Mouse (Mus musculus) heart, embryonic 14.5 days (tissue): ENCODE measurements at regions not wholly inside any gene's neighbourhood (a gene's known extent, or its start where the extent isn't known, plus 50 kb on each side); places are given as distances from the start of the nearest gene placed in this dataset.

ENCODE experiments used
- ATAC-seq: fragments of 200-750 bp; cut with Nextera tagmentation; 2 replicates; pipeline ENCODE4 v1.8.0; 2017; ENCODE audit warnings: low read depth, moderate TSS enrichment; ENCODE audit not compliant: insufficient number of reproducible peaks, insufficient read depth, low FRiP score
- H3K27ac ChIP-seq, 2 experiments: fragments of 200-500 bp in 1 of 2; fragments of 300-500 bp in 1 of 2; sonication (generic) in 1 of 2; replicated peaks in 1 of 2; 2 replicates each; pipeline ENCODE4 v1.5.1; 2012 to 2014; ENCODE audit warnings: low read depth in 2 of 2, low read length in 2 of 2, control low read depth in 1 of 2, mild to moderate bottlenecking in 1 of 2, mixed read lengths in 1 of 2; ENCODE audit not compliant: control insufficient read depth in 1 of 2, insufficient read depth in 1 of 2
- H3K27me3 ChIP-seq: fragments of 300-500 bp; sonication (generic); 2 replicates; pipeline ENCODE4 v1.6.1; 2014; ENCODE audit warnings: mild to moderate bottlenecking, low read length, control low read depth; ENCODE audit not compliant: control insufficient read depth, insufficient read depth
- H3K36me3 ChIP-seq: fragments of 300-500 bp; sonication (generic); 2 replicates; pipeline ENCODE4 v1.6.1; 2014; ENCODE audit warnings: mild to moderate bottlenecking, control low read depth, low read length, mixed read lengths; ENCODE audit not compliant: control insufficient read depth, insufficient read depth
- H3K4me1 ChIP-seq, 2 experiments: fragments of 200-500 bp in 1 of 2; fragments of 300-500 bp in 1 of 2; sonication (generic) in 1 of 2; 2 replicates each; pipeline ENCODE4 v1.6.1; 2012 to 2014; ENCODE audit warnings: low read length in 2 of 2, control low read depth in 1 of 2, mixed read lengths in 1 of 2; ENCODE audit not compliant: control insufficient read depth in 2 of 2, insufficient read depth in 2 of 2
- H3K4me2 ChIP-seq: fragments of 300-500 bp; sonication (generic); 2 replicates; pipeline ENCODE4 v1.6.1; 2014; ENCODE audit warnings: mild to moderate bottlenecking, low read length
- H3K4me3 ChIP-seq, 2 experiments: fragments of 200-500 bp in 1 of 2; fragments of 300-500 bp in 1 of 2; sonication (generic) in 1 of 2; 2 replicates each; pipeline ENCODE4 v1.5.1; 2012 to 2014; ENCODE audit warnings: low read length in 2 of 2, mild to moderate bottlenecking in 2 of 2, control low read depth in 1 of 2, low read depth in 1 of 2, moderate library complexity in 1 of 2; ENCODE audit not compliant: control insufficient read depth in 1 of 2, insufficient read depth in 1 of 2
- H3K9ac ChIP-seq: fragments of 300-500 bp; sonication (generic); 2 replicates; pipeline ENCODE4 v1.6.1; 2014; ENCODE audit warnings: mild to moderate bottlenecking, low read length
- H3K9me3 ChIP-seq: fragments of 300-500 bp; sonication (generic); 2 replicates; pipeline ENCODE4 v1.6.1; 2016; ENCODE audit warnings: low read length, control low read depth; ENCODE audit not compliant: control insufficient read depth
- WGBS: fragments of 180-500 bp; shearing (Covaris S2); extraction: QIAGEN DNeasy Blood & Tissue Kit; methylation state at CpG from one replicate; pipeline ENCODE4 v1.1.7; 2014; 5-methylcytosine and 5-hydroxymethylcytosine counted together

GRCm38 (mm10) chr6:88964071-88964470, 62.0 kb downstream of the Tpra1 start:
- Histone ChIP-seq H3K36me3 (no peaks in the 10 kb centered on the region), H3K27me3 (no peaks in the 10 kb centered on the region), H3K9me3 (no peaks in the 10 kb centered on the region), H3K27ac (no peak overlapping the region), H3K4me2 (no peak overlapping the region), H3K4me3 (no peak overlapping the region), H3K4me1 (peaks cover 17 to 27% of the 10 kb centered on the region in 2 experiments), H3K9ac (no peak overlapping the region)
- ATAC-seq = no peak
- WGBS = 78% methylated on average over 7 of the region's 7 CpGs

- 77% methylated on average over 6 of the region's 6 CpGs for WGBS
- H3K4me2 ChIP-seq = no peak overlapping the region
- no peaks in the 10 kb centered on the region for H3K27me3 ChIP-seq
- no peaks in the 10 kb centered on the region for H3K36me3 ChIP-seq
- no peaks in the 10 kb centered on the region for H3K9me3 ChIP-seq
- ATAC-seq = no peak
- no peak overlapping the region for H3K4me3 ChIP-seq
- peaks cover 15 to 20% of the 10 kb centered on the region in 2 experiments for H3K4me1 ChIP-seq
- no peak overlapping the region for H3K27ac ChIP-seq
- no peak overlapping the region for H3K9ac ChIP-seq
These were observed 62.9 kb downstream of the Tpra1 start for GRCm38 (mm10) chr6:88964911-88965310.

- H3K27ac ChIP-seq = no peak overlapping the region
- WGBS = 70% methylated on average over 19 of the region's 19 CpGs
- no peak for ATAC-seq
These were observed 63.5 kb downstream of the Tpra1 start for GRCm38 (mm10) chr6:88965361-88966226.

GRCm38 (mm10) chr6:88966501-88966900, 64.5 kb downstream of the Tpra1 start:
- Histone ChIP-seq H3K4me3 (no peak overlapping the region), H3K36me3 (no peaks in the 10 kb centered on the region), H3K4me2 (no peak overlapping the region), H3K9ac (no peak overlapping the region), H3K9me3 (no peaks in the 10 kb centered on the region), H3K27me3 (no peaks in the 10 kb centered on the region), H3K4me1 (peaks cover 2 to 4% of the 10 kb centered on the region in 2 experiments), H3K27ac (no peak overlapping the region)
- 51% methylated on average over 4 of the region's 4 CpGs for WGBS
- ATAC-seq = no peak

More at GRCm38 (mm10) chr6:88965361-88966226, 63.5 kb downstream of the Tpra1 start:
- no peaks in the 10 kb centered on the region for H3K36me3 ChIP-seq
- no peak overlapping the region for H3K9ac ChIP-seq
- peaks cover 10 to 13% of the 10 kb centered on the region in 2 experiments for H3K4me1 ChIP-seq
- no peak overlapping the region for H3K4me3 ChIP-seq
- H3K27me3 ChIP-seq = no peaks in the 10 kb centered on the region
- H3K4me2 ChIP-seq = no peak overlapping the region
- H3K9me3 ChIP-seq = no peaks in the 10 kb centered on the region

GRCm38 (mm10) chr6:88968842-88969241, 66.8 kb downstream of the Tpra1 start:
- ATAC-seq = no peak
- H3K9ac ChIP-seq = no peak overlapping the region
- H3K4me2 ChIP-seq = no peak overlapping the region
- H3K27ac ChIP-seq = no peak overlapping the region
- H3K9me3 ChIP-seq = no peaks in the 10 kb centered on the region
- WGBS = 53% methylated on average over 4 of the region's 4 CpGs
- no peak overlapping the region for H3K4me3 ChIP-seq
- no peaks in the 10 kb centered on the region for H3K27me3 ChIP-seq
- H3K36me3 ChIP-seq = no peaks in the 10 kb centered on the region
- H3K4me1 ChIP-seq = peaks cover 0 to 2% of the 10 kb centered on the region in 2 experiments; a peak in 2 of 4 replicates

- Histone ChIP-seq H3K27ac (no peak overlapping the region), H3K9ac (no peak overlapping the region), H3K9me3 (no peaks in the 10 kb centered on the region), H3K36me3 (no peaks in the 10 kb centered on the region), H3K4me2 (no peak overlapping the region), H3K4me1 (peaks cover 0 to 5% of the 10 kb centered on the region in 2 experiments; a peak in 2 of 4 replicates), H3K4me3 (no peak overlapping the region), H3K27me3 (peaks cover 8% of the 10 kb centered on the region)
- ATAC-seq = no peak
- WGBS = 37% methylated on average over 9 of the region's 9 CpGs
These were observed 69.7 kb downstream of the Tpra1 start for GRCm38 (mm10) chr6:88971729-88972128.

- H3K27ac ChIP-seq = no peak overlapping the region
- no peaks in the 10 kb centered on the region for H3K36me3 ChIP-seq
- ATAC-seq = no peak
- WGBS = 65% methylated on average over 7 of the region's 7 CpGs
- H3K4me2 ChIP-seq = no peak overlapping the region
- peaks cover 0 to 7% of the 10 kb centered on the region in 2 experiments; a peak in 1 of 4 replicates for H3K4me1 ChIP-seq
- no peak overlapping the region for H3K9ac ChIP-seq
- no peak overlapping the region for H3K4me3 ChIP-seq
- H3K27me3 ChIP-seq = peaks cover 14% of the 10 kb centered on the region
- H3K9me3 ChIP-seq = no peaks in the 10 kb centered on the region
These were observed 72.4 kb downstream of the Tpra1 start for GRCm38 (mm10) chr6:88974457-88974856.
